Mouse (Mus musculus): ENCODE results near the gene Arid3a. TPM values are rescaled to one million over a fixed set of nuclear protein-coding genes. Genes with fewer than 3 reads are reported as not detected.

The Arid3a gene
- polyA plus RNA-seq (2011; ENCODE audit: insufficient read depth, insufficient read length, low read depth, missing spikeins): 31.1 and 36.5 TPM in 2 replicates

DNA sequence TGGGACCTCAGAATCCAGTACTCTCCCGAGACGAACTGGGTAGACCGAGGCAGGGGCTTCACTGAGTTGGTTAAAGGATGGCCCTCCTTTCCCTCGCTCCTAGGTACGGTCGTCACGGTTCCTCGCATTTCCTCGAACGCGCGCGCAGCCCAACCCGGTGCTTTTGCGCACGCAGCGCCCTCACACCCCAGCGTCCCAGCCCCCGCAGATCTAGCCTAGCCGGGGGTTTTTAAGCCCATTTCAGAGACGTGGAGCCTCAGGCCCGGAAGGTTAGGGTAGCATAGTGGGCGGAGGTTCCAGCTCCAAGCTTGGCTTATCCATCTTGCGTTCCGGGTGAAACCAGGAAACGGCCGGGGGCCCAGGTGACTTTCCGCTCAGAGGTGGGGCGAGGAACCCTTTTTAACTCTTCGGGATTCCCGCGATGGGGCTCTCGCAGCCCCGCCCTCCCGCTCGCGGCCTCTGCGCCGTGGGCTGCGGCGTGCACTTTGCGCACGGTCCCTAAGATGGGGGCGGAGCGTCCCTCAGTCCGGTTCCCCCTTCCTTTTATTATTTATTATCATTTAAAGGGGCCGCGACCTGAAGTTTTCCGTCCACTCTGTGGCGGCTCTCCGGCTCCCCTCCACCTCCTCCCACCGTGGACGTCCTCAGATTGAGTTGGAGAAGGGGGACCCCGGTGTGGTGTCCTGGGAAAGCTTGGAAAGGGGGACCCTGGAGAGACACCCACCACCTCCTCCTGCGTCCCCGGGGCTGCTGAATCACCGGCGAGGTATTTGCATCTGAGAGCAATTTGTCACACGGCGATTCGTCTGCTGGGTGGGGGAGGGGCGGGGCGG, at the start of gene Arid3a:
Gene Arid3a (plus strand): TSS at position 553 of the 833 bp plus-strand sequence.
- no peaks in the 10 kb centered on the region for H3K9me3 ChIP-seq (replicated peaks; ENCODE audit: control insufficient read depth, insufficient read depth, low read length, poor library complexity, severe bottlenecking)
- peak within 1 kb of the TSS; percentile 88 for H3K9ac ChIP-seq (ENCODE audit: low read depth, poor library complexity, severe bottlenecking)
- peak within 1 kb of the TSS; percentile 86 for H3K4me3 ChIP-seq (ENCODE audit: low read depth, low read length)
- no peaks in the 10 kb centered on the region for H3K4me1 ChIP-seq (ENCODE audit: control insufficient read depth, insufficient read depth, low read length)
- no peaks in the 10 kb centered on the region for H3K27me3 ChIP-seq (ENCODE audit: control insufficient read depth, insufficient read depth, low read length, poor library complexity, severe bottlenecking)
- H3K36me3 ChIP-seq (ENCODE audit: control insufficient read depth, insufficient read depth, low read length, poor library complexity, severe bottlenecking): no peaks in the 10 kb centered on the region
- no peak within 1 kb of the TSS for H3K27ac ChIP-seq (ENCODE audit: insufficient read depth, low read length)
- TF ChIP-seq CTCF (IDR thresholded peaks at IDR 0.05; ENCODE audit: low read depth, low read length) (no peak), EP300 (IDR thresholded peaks at IDR 0.05; ENCODE audit: insufficient read depth, low read depth, low read length) (peak; percentile 53; the same call in 1 of the 2 replicates), POLR2A (IDR thresholded peaks at IDR 0.05; ENCODE audit: insufficient read depth, low read length) (no peak)

DNA sequence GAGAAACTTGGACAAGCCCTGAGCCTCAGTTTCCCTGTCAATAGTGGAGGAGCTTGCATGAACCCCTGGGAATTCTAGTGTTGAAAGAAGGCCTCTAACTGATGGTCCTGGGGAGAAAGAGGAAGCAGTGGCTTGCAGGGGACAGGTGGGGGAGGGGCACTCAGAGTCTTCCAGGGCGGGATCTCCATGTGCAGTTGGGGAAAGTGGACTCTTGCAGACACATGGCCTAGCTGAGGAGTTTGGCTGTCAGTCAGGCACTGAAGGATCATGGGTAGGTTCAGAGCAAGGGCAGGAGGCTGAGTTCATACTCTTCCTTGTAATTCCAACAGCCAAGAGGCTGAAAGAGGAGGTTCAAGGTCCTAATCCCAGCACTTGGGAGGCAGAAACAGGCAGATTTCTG, 49.7 kb upstream of the Arid3a start:
- Histone ChIP-seq H3K36me3 (ENCODE audit: control insufficient read depth, insufficient read depth, low read length, poor library complexity, severe bottlenecking) (no peaks in the 10 kb centered on the region), H3K27me3 (ENCODE audit: control insufficient read depth, insufficient read depth, low read length, poor library complexity, severe bottlenecking) (no peaks in the 10 kb centered on the region), H3K9ac (ENCODE audit: low read depth, poor library complexity, severe bottlenecking) (no peak overlapping the region), H3K9me3 (replicated peaks; ENCODE audit: control insufficient read depth, insufficient read depth, low read length, poor library complexity, severe bottlenecking) (no peaks in the 10 kb centered on the region), H3K4me3 (ENCODE audit: low read depth, low read length) (no peak overlapping the region), H3K4me1 (ENCODE audit: control insufficient read depth, insufficient read depth, low read length) (peaks cover 2% of the 10 kb centered on the region), H3K27ac (ENCODE audit: insufficient read depth, low read length) (no peak overlapping the region)
- no peak for TF ChIP-seq CTCF (IDR thresholded peaks at IDR 0.05; ENCODE audit: low read depth, low read length)
- no peak for TF ChIP-seq POLR2A (IDR thresholded peaks at IDR 0.05; ENCODE audit: insufficient read depth, low read length)
- no peak for TF ChIP-seq EP300 (IDR thresholded peaks at IDR 0.05; ENCODE audit: insufficient read depth, low read depth, low read length)

DNA sequence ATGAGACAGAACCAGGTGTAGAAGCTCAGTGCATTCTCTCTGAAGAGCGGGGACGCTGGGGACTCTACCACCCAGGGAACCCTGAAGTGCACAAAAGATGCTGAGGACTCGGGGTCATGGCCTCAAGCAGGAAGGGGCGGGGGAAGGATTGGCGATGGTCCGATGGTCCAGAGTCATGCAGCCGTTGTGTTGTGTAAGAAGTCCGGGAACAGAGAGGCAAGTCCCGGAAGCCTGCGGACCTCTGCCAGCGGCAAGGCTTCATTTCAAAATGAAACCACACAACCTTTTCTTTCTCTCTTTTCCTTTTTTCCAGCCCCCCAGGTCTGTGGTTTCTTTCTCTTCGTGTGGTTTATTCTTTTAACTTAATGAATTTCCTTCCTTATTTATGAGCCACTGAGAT, 49.1 kb upstream of the Arid3a start:
- H3K27me3 ChIP-seq (ENCODE audit: control insufficient read depth, insufficient read depth, low read length, poor library complexity, severe bottlenecking): no peaks in the 10 kb centered on the region
- H3K9ac ChIP-seq (ENCODE audit: low read depth, poor library complexity, severe bottlenecking): no peak overlapping the region
- TF ChIP-seq POLR2A (IDR thresholded peaks at IDR 0.05; ENCODE audit: insufficient read depth, low read length) (no peak), EP300 (IDR thresholded peaks at IDR 0.05; ENCODE audit: insufficient read depth, low read depth, low read length) (no peak), CTCF (IDR thresholded peaks at IDR 0.05; ENCODE audit: low read depth, low read length) (no peak)
- no peaks in the 10 kb centered on the region for H3K9me3 ChIP-seq (replicated peaks; ENCODE audit: control insufficient read depth, insufficient read depth, low read length, poor library complexity, severe bottlenecking)
- H3K27ac ChIP-seq (ENCODE audit: insufficient read depth, low read length): no peak overlapping the region
- no peaks in the 10 kb centered on the region for H3K36me3 ChIP-seq (ENCODE audit: control insufficient read depth, insufficient read depth, low read length, poor library complexity, severe bottlenecking)
- no peak overlapping the region for H3K4me3 ChIP-seq (ENCODE audit: low read depth, low read length)
- peaks cover 2% of the 10 kb centered on the region for H3K4me1 ChIP-seq (ENCODE audit: control insufficient read depth, insufficient read depth, low read length)

DNA sequence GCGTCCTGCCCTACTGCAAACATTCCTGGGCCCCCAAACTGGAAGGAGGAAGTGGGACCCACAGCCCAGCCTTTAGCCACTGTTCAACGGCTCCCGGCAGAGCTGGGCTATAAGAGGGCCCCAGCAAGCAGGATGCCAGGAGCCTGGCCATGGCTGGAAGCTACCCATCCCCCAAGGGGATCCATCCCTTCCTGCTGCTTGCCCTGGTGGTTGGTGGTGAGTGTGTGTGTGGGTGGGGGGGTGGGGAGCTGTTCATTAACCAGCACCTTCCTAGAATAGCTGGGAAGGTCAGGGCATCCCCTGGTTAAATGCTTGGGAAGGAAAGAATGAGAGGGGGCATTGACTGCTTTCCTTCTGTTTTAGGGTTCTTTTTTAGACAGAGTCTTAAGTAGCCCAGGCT, 47.3 kb upstream of the Arid3a start:
- TF ChIP-seq EP300 (IDR thresholded peaks at IDR 0.05; ENCODE audit: insufficient read depth, low read depth, low read length) (no peak), POLR2A (IDR thresholded peaks at IDR 0.05; ENCODE audit: insufficient read depth, low read length) (no peak), CTCF (IDR thresholded peaks at IDR 0.05; ENCODE audit: low read depth, low read length) (no peak)
- no peak overlapping the region for H3K27ac ChIP-seq (ENCODE audit: insufficient read depth, low read length)
- no peak overlapping the region for H3K9ac ChIP-seq (ENCODE audit: low read depth, poor library complexity, severe bottlenecking)
- H3K4me1 ChIP-seq (ENCODE audit: control insufficient read depth, insufficient read depth, low read length): no peaks in the 10 kb centered on the region
- no peaks in the 10 kb centered on the region for H3K9me3 ChIP-seq (replicated peaks; ENCODE audit: control insufficient read depth, insufficient read depth, low read length, poor library complexity, severe bottlenecking)
- H3K4me3 ChIP-seq (ENCODE audit: low read depth, low read length): no peak overlapping the region
- H3K36me3 ChIP-seq (ENCODE audit: control insufficient read depth, insufficient read depth, low read length, poor library complexity, severe bottlenecking): no peaks in the 10 kb centered on the region
- H3K27me3 ChIP-seq (ENCODE audit: control insufficient read depth, insufficient read depth, low read length, poor library complexity, severe bottlenecking): no peaks in the 10 kb centered on the region

DNA sequence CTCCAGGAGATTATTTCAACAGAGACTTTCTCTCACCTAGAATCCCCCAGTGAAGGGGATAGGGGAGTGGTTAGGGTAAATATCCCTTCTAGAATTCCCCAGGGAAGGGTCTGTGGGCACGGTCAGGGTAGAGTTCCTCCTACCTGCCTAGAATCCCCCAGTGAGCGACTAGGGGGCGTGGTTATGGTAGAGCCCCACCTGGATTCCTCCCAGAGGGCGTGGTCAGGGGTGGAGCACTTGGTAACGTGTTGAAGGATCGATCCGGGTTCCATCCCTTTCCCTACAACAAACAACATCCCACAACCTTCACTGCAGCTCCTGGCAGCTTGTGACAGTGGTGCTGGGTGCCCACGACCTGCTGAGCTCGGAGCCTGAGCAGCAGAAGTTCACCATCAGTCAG, 46.1 kb upstream of the Arid3a start:
- H3K36me3 ChIP-seq (ENCODE audit: control insufficient read depth, insufficient read depth, low read length, poor library complexity, severe bottlenecking): no peaks in the 10 kb centered on the region
- TF ChIP-seq POLR2A (IDR thresholded peaks at IDR 0.05; ENCODE audit: insufficient read depth, low read length) (no peak), CTCF (IDR thresholded peaks at IDR 0.05; ENCODE audit: low read depth, low read length) (no peak), EP300 (IDR thresholded peaks at IDR 0.05; ENCODE audit: insufficient read depth, low read depth, low read length) (no peak)
- H3K4me3 ChIP-seq (ENCODE audit: low read depth, low read length): peak overlapping the region; percentile 68
- H3K27me3 ChIP-seq (ENCODE audit: control insufficient read depth, insufficient read depth, low read length, poor library complexity, severe bottlenecking): no peaks in the 10 kb centered on the region
- H3K9ac ChIP-seq (ENCODE audit: low read depth, poor library complexity, severe bottlenecking): no peak overlapping the region
- no peaks in the 10 kb centered on the region for H3K9me3 ChIP-seq (replicated peaks; ENCODE audit: control insufficient read depth, insufficient read depth, low read length, poor library complexity, severe bottlenecking)
- H3K27ac ChIP-seq (ENCODE audit: insufficient read depth, low read length): no peak overlapping the region
- no peaks in the 10 kb centered on the region for H3K4me1 ChIP-seq (ENCODE audit: control insufficient read depth, insufficient read depth, low read length)

DNA sequence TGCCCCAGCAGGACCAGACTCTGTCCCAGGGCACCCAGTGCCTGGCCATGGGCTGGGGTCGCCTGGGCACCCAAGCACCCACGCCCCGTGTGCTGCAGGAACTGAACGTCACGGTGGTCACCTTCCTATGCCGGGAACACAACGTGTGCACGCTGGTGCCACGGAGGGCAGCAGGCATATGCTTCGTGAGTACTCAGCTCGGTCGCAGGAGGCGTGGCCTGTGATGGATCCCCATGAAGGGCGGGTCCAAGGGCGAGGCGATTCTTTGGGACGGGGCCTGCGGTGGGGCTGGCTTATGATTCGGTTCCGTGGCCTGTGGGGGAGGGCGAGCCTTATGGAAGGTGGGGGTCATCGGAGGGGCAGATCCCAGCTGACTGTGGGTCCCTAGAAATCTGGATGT, 44.9 kb upstream of the Arid3a start:
- TF ChIP-seq CTCF (IDR thresholded peaks at IDR 0.05; ENCODE audit: low read depth, low read length) (no peak), POLR2A (IDR thresholded peaks at IDR 0.05; ENCODE audit: insufficient read depth, low read length) (no peak), EP300 (IDR thresholded peaks at IDR 0.05; ENCODE audit: insufficient read depth, low read depth, low read length) (no peak)
- H3K4me1 ChIP-seq (ENCODE audit: control insufficient read depth, insufficient read depth, low read length): no peaks in the 10 kb centered on the region
- H3K9me3 ChIP-seq (replicated peaks; ENCODE audit: control insufficient read depth, insufficient read depth, low read length, poor library complexity, severe bottlenecking): no peaks in the 10 kb centered on the region
- H3K4me3 ChIP-seq (ENCODE audit: low read depth, low read length): peak overlapping the region; percentile 17
- H3K9ac ChIP-seq (ENCODE audit: low read depth, poor library complexity, severe bottlenecking): no peak overlapping the region
- H3K27ac ChIP-seq (ENCODE audit: insufficient read depth, low read length): no peak overlapping the region
- no peaks in the 10 kb centered on the region for H3K36me3 ChIP-seq (ENCODE audit: control insufficient read depth, insufficient read depth, low read length, poor library complexity, severe bottlenecking)
- H3K27me3 ChIP-seq (ENCODE audit: control insufficient read depth, insufficient read depth, low read length, poor library complexity, severe bottlenecking): no peaks in the 10 kb centered on the region
